Mouse (Mus musculus) limb, embryonic 11.5 days (tissue): ENCODE measurements around the gene Acot1. TPM values are rescaled to one million over a fixed set of nuclear protein-coding genes. Genes with fewer than 3 reads are reported as not detected.
A peak's percentile ranks its signal among the peaks of the same experiment; 100 is the strongest.
"Not testable (repeated sequence)": the region's sequence is repeated elsewhere in the genome, so short reads cannot be mapped to it uniquely, and the experiment has no call there.

Experiments
- ATAC-seq: fragments of 200-750 bp; cut with Nextera tagmentation; 2 replicates; pipeline ENCODE4 v1.8.0; 2017; ENCODE audit warnings: low read depth; ENCODE audit not compliant: insufficient number of reproducible peaks, low FRiP score, low TSS enrichment
- DNase-seq: peaks from one replicate; pipeline ENCODE4 v3.0.0-alpha.2; 2015; ENCODE audit warnings: low spot score
- H3K27ac ChIP-seq: fragments of 300-500 bp; sonication (generic); replicated peaks from 2 replicates; pipeline ENCODE4 v1.5.1; 2014; ENCODE audit warnings: low read depth, mild to moderate bottlenecking, low read length
- H3K27me3 ChIP-seq: fragments of 300-500 bp; sonication (generic); 2 replicates; pipeline ENCODE4 v1.6.1; 2014; ENCODE audit warnings: mild to moderate bottlenecking, low read length, mixed read lengths; ENCODE audit not compliant: control insufficient read depth, insufficient read depth
- H3K36me3 ChIP-seq: fragments of 300-500 bp; sonication (generic); 2 replicates; pipeline ENCODE4 v1.6.1; 2014; ENCODE audit warnings: mild to moderate bottlenecking, low read length, moderate library complexity, mixed read lengths; ENCODE audit not compliant: control insufficient read depth, insufficient read depth
- H3K4me1 ChIP-seq: fragments of 300-500 bp; sonication (generic); 2 replicates; pipeline ENCODE4 v1.6.1; 2014; ENCODE audit warnings: low read length, mixed read lengths; ENCODE audit not compliant: control insufficient read depth, insufficient read depth
- H3K4me2 ChIP-seq: fragments of 300-500 bp; sonication (generic); 2 replicates; pipeline ENCODE4 v1.6.1; 2014; ENCODE audit warnings: low read depth, mild to moderate bottlenecking, moderate library complexity; ENCODE audit not compliant: severe bottlenecking
- H3K4me3 ChIP-seq: fragments of 300-500 bp; sonication (generic); 2 replicates; pipeline ENCODE4 v1.5.1; 2014; ENCODE audit warnings: low read depth, low read length
- H3K9ac ChIP-seq: fragments of 300-500 bp; sonication (generic); 2 replicates; pipeline ENCODE4 v1.6.1; 2014; ENCODE audit warnings: mild to moderate bottlenecking, low read length
- H3K9me3 ChIP-seq: fragments of 300-500 bp; sonication (generic); 2 replicates; pipeline ENCODE4 v1.6.1; 2016; ENCODE audit warnings: low read length; ENCODE audit not compliant: control insufficient read depth
- WGBS: fragments of 180-500 bp; shearing (Covaris S2); extraction: QIAGEN DNeasy Blood & Tissue Kit; methylation state at CpG from one replicate; pipeline ENCODE4 v1.1.7; 2014; 5-methylcytosine and 5-hydroxymethylcytosine counted together
- polyA plus RNA-seq: library from polyadenylated mRNA; unstranded; fragments of >200 nt; fragmentation: Nextera tagmentation; extraction: Ambion mirVana; gene quantifications from 2 replicates; pipeline ENCODE4 v1.2.1, GENCODE M21; 2014

Gene Acot1
- polyA plus RNA-seq, 1 experiment from 2014 or later: 38.6 TPM

DNA sequence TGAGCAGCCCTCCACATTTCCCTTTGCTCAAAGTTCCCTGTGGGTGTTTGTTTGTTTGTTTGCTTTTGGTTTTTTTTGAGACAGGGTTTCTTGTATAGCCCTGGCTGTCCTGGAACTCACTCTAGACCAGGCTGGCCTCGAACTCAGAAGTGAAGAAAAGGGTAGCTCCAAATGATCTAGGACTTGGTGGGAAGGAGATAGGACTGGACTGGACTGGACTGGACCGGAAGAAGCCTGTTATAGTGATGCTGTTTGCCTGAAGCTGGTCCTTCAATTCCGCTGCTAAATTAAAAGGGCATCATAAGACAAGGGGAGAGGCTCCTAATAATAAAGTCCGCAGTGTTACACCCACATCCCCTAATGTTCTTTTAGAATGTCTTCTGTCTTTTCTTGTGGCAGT lies 20.8 kb upstream of the Acot1 start:
- ATAC-seq (no peak), DNase-seq (no peak)
- Histone ChIP-seq H3K36me3 (no peaks in the 10 kb centered on the region), H3K4me3 (peak overlapping the region; percentile 55), H3K27me3 (no peaks in the 10 kb centered on the region), H3K27ac (no peak overlapping the region), H3K9ac (peak overlapping the region; percentile 73), H3K4me1 (no peaks in the 10 kb centered on the region), H3K9me3 (no peaks in the 10 kb centered on the region), H3K4me2 (peak overlapping the region; percentile 47)
- 75% methylated on average over 4 of the region's 4 CpGs for WGBS

GRCm38 (mm10) chr12:83989378-83989777 lies 19.9 kb upstream of the Acot1 start:
- no peaks in the 10 kb centered on the region for H3K4me1 ChIP-seq
- H3K27me3 ChIP-seq: no peaks in the 10 kb centered on the region
- WGBS: 96% methylated on average over 4 of the region's 4 CpGs
- DNase-seq (no peak), ATAC-seq (no peak)
- H3K9ac ChIP-seq: no peak overlapping the region
- H3K4me3 ChIP-seq: no peak overlapping the region
- H3K27ac ChIP-seq: no peak overlapping the region
- no peaks in the 10 kb centered on the region for H3K36me3 ChIP-seq
- H3K4me2 ChIP-seq: no peak overlapping the region
- no peaks in the 10 kb centered on the region for H3K9me3 ChIP-seq

DNA sequence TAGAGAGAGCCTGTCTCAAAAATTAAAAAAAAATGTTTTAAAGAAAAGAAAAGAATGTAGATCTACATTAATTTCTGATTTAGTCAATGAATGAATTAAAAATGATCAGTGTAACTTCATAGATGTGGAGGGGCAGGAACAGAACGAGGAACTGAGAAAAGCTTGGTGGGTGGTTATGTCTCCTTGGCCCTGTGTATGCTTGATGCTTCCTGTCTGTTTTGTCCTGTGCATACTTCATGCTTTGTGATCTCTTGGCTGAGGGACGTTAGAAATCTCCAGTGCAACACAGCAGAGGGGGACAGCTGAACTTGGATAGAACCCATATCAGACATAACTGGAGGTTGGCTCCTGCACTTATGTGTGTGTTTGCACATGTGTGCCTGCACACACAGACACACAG lies 12.1 kb upstream of the Acot1 start:
- no peak overlapping the region for H3K4me3 ChIP-seq
- no peak overlapping the region for H3K4me2 ChIP-seq
- peaks cover 2% of the 10 kb centered on the region; the same call in 1 of the 2 replicates for H3K36me3 ChIP-seq
- no peak for ATAC-seq
- WGBS: 84% methylated on average over 2 of the region's 2 CpGs
- no peak for DNase-seq
- H3K9ac ChIP-seq: no peak overlapping the region
- H3K27ac ChIP-seq: no peak overlapping the region
- H3K9me3 ChIP-seq: no peaks in the 10 kb centered on the region
- H3K4me1 ChIP-seq: no peaks in the 10 kb centered on the region
- no peaks in the 10 kb centered on the region for H3K27me3 ChIP-seq

DNA sequence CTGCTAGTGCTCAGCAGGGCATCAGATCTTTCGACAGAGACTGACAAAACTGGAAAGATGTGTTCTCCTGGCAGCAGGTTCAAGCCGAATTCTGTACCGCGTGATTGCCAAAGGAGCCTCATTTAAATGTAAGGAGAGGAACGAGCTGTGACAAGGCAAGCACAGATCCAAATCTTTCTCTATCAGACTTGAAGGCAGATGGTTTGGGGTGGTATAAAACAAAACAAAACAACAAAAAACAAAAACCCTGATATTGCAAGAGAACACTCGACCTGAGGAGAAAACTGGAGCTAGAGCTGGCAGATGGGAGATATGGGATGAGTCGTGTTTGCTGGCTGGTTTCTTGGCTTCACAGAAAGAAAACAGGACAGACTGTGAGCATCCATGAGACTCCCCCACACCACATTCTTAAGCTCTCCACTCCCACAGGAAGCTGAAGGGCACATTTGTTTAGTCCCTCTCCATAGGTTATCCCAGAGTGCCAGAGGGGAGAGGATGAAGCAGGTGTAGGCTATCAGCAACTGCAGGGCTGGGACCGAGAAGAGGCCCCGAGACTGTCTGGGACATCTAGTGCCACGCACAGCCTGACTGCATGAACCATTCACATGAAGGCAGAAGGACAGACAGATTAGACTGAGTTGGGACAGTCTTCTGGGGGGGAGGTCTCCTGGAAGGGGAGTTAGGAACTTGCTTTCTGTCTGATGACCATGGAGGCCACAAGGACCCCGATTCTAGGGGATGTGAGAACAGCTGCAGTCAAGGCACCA lies 10.8 kb upstream of the Acot1 start:
- no peak overlapping the region for H3K4me2 ChIP-seq
- 66% methylated on average over 11 of the region's 11 CpGs for WGBS
- ATAC-seq (no peak), DNase-seq (no peak)
- H3K4me1 ChIP-seq: no peaks in the 10 kb centered on the region
- H3K4me3 ChIP-seq: no peak overlapping the region
- H3K27me3 ChIP-seq: no peaks in the 10 kb centered on the region
- peaks cover 2% of the 10 kb centered on the region; the same call in 1 of the 2 replicates for H3K36me3 ChIP-seq
- H3K27ac ChIP-seq: no peak overlapping the region
- H3K9me3 ChIP-seq: no peaks in the 10 kb centered on the region
- H3K9ac ChIP-seq: no peak overlapping the region

DNA sequence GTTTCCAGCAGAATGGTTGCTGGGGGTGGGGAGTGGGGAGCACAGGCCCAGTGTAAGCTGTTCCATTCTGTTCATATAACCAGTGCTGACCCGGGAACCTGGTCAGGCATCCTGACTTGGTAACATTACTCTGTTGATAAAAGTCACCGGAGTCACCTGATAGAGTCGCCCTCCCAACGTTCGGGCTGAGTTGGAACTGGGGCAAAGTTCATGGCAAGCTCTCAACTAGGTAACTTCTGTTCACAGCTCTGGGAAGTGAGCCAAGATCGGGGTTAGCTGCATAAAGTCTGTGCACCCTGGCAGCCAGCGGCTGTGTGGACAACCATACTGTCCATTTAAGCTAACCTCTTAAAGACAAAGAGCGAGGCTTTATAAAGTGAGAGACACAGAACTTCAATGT lies 10.1 kb upstream of the Acot1 start:
- H3K9me3 ChIP-seq, ATAC-seq, H3K4me2 ChIP-seq, H3K4me3 ChIP-seq, DNase-seq, H3K9ac ChIP-seq, H3K27ac ChIP-seq, H3K36me3 ChIP-seq, H3K4me1 ChIP-seq, H3K27me3 ChIP-seq: not testable (repeated sequence)
- 83% methylated on average over 8 of the region's 8 CpGs for WGBS

GRCm38 (mm10) chr12:84000418-84000817 lies 8.9 kb upstream of the Acot1 start:
- H3K4me2 ChIP-seq: no peak overlapping the region
- H3K36me3 ChIP-seq: no peaks in the 10 kb centered on the region; the same call in 1 of the 2 replicates
- no peak for ATAC-seq
- no peak overlapping the region for H3K27ac ChIP-seq
- H3K4me1 ChIP-seq: no peaks in the 10 kb centered on the region
- no peaks in the 10 kb centered on the region for H3K9me3 ChIP-seq
- DNase-seq: no peak
- 73% methylated on average over 3 of the region's 3 CpGs for WGBS
- no peak overlapping the region for H3K4me3 ChIP-seq
- H3K9ac ChIP-seq: no peak overlapping the region
- no peaks in the 10 kb centered on the region for H3K27me3 ChIP-seq

DNA sequence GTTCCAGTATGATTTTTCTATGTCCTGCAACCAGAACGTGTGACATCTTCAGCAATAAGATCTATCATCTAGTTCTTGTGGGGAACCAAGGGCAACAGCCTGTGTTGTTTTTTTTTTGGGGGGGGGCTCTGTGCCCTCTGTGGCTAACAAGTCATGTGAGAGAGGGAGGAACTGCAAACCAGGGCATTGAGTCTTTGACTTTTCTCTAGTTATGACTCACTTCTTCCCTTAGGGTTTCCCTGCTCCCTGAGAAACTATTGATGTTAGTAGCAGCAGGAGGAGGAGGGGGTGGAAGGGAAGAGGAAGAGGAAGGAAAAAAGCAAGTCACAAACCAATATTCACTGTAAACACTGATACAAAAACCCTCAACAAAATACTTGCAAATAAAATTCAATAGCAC lies 5.4 kb upstream of the Acot1 start:
- no peak overlapping the region for H3K27ac ChIP-seq
- 89% methylated on average over 1 of the region's 1 CpGs for WGBS

DNA sequence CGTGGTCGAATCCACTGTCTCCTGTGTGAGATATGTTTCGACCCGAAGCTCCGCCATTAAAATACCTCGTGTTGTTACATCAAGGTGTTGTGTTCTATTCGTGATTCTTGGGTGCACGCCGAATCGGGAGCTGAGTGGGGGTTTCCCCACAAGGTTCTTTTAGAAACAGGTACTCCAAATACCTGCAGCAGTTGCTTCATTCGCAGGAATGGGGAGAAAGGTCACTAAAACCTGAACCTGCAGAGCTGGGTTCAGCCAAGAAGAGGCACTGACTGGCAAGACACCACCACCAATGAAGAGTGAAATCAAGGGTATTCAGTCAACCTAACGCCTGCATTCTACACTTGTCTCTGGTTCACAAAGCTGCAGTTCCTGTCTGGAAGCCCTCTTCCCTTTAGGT lies 1.0 kb upstream of the Acot1 start:
- WGBS: 94% methylated on average over 11 of the region's 12 CpGs

More for the DNA sequence above, 5.4 kb upstream of the Acot1 start:
- Histone ChIP-seq H3K9me3 (no peaks in the 10 kb centered on the region), H3K4me3 (no peak overlapping the region), H3K36me3 (no peaks in the 10 kb centered on the region), H3K4me1 (no peaks in the 10 kb centered on the region), H3K9ac (no peak overlapping the region), H3K27me3 (no peaks in the 10 kb centered on the region), H3K4me2 (no peak overlapping the region)
- DNase-seq (no peak), ATAC-seq (no peak)

GRCm38 (mm10) chr12:84008729-84009128 lies 561 bp upstream of the Acot1 start:
- 80% methylated on average over 8 of the region's 8 CpGs for WGBS
- no peak for ATAC-seq
- no peak for DNase-seq

More for the DNA sequence above, 1.0 kb upstream of the Acot1 start:
- ATAC-seq (no peak), DNase-seq (no peak)
- no peaks in the 10 kb centered on the region for H3K36me3 ChIP-seq
- H3K9ac ChIP-seq: no peak overlapping the region
- H3K27ac ChIP-seq: no peak overlapping the region
- H3K4me1 ChIP-seq: peaks cover 3% of the 10 kb centered on the region; the same call in 1 of the 2 replicates
- no peaks in the 10 kb centered on the region for H3K9me3 ChIP-seq
- H3K4me3 ChIP-seq: no peak overlapping the region
- H3K4me2 ChIP-seq: no peak overlapping the region
- H3K27me3 ChIP-seq: no peaks in the 10 kb centered on the region

More at GRCm38 (mm10) chr12:84008729-84009128, 561 bp upstream of the Acot1 start:
- no peak overlapping the region for H3K4me3 ChIP-seq
- peaks cover 3% of the 10 kb centered on the region; the same call in 1 of the 2 replicates for H3K4me1 ChIP-seq
- no peaks in the 10 kb centered on the region for H3K36me3 ChIP-seq
- H3K9ac ChIP-seq: peak overlapping the region; percentile 67
- no peaks in the 10 kb centered on the region for H3K9me3 ChIP-seq
- H3K27ac ChIP-seq: no peak overlapping the region
- H3K4me2 ChIP-seq: peak overlapping the region; percentile 42
- no peaks in the 10 kb centered on the region for H3K27me3 ChIP-seq
